Mouse (Mus musculus) ES-Bruce4 (cell line): ENCODE results near the gene Hoxc11.

Experiments
- CTCF ChIP-seq: IDR thresholded peaks from one replicate; pipeline ENCODE4 v1.8.1; 2011; ENCODE audit warnings: low read depth, low read length
- EP300 ChIP-seq: IDR thresholded peaks from 2 replicates; pipeline ENCODE4 v1.6.1; 2011; ENCODE audit warnings: low read depth, low read length; ENCODE audit not compliant: insufficient read depth
- POLR2A ChIP-seq: IDR thresholded peaks from one replicate; pipeline ENCODE4 v1.8.1; 2011; ENCODE audit warnings: low read length; ENCODE audit not compliant: insufficient read depth

DNA sequence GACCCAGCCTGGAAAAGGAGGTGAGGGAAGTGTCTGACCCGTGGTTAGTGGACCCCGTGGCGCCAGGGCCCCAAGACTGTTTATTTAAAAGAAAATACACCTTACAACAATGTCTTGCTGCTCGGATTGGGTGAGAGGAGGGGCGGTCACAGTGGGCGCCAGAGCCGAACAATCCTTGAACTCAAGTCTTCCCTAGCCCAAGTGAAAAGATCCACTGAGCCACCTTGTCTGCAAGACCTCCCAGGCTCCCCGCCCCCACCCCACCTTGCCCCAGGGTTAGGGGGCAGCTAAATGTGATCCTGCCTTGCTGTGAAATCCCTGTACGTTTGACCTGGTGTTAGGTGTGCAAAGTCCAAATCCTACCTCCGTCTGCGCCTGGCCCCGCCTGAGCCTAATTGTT is 2.7 kb downstream of the Hoxc11 start:
- TF ChIP-seq EP300 (no peak), POLR2A (no peak), CTCF (no peak)
